8 mouse cellular contexts compared by ENCODE assay signal in genomic region chr15:92526731-92527130, GRCm38 (mm10).
DNase-seq lines count a peak whose midpoint lies in the region; ATAC-seq and TF ChIP-seq lines count a peak whose summit lies in the region.

No protein-coding gene starts in this region.

- H3K9me3 ChIP-seq in liver, postnatal 0 days (ENCODE audit: low read length) = no peaks in the 10 kb centered on the region
- H3K9me3 ChIP-seq in liver, embryonic 12.5 days (replicated peaks) = no peaks in the 10 kb centered on the region

- ATAC-seq in liver, postnatal 0 days = no peak
- no peak for ATAC-seq in liver, embryonic 12.5 days
- peak; percentile 57 for ATAC-seq in megakaryocyte progenitor cell, adult 5-6 weeks (replicated peaks; ENCODE audit: poor library complexity)

- no peaks in the 10 kb centered on the region for H3K27me3 ChIP-seq in liver, postnatal 0 days (ENCODE audit: insufficient read depth, low read length)
- no peaks in the 10 kb centered on the region for H3K27me3 ChIP-seq in liver, embryonic 12.5 days (replicated peaks)

- no peak overlapping the region for H3K9ac ChIP-seq in liver, postnatal 0 days (replicated peaks)
- H3K9ac ChIP-seq in liver, embryonic 12.5 days = no peak overlapping the region

- peak; percentile 64 for DNase-seq in embryo, embryonic 10.5 days (ENCODE audit: low spot score)
- DNase-seq in embryo, embryonic 11 days = no peak
- no peak for DNase-seq in liver, postnatal 0 days
- DNase-seq in WW6 (ENCODE audit: low read depth, low spot score) = peak; percentile 40
- no peak for DNase-seq in frontal cortex, postnatal 10 days (ENCODE audit: low spot score in 2 of 2)
- no peak for DNase-seq in right cerebral cortex, postnatal 10 days (ENCODE audit: low spot score in 2 of 2)

- TF ChIP-seq EP300 in liver, postnatal 0 days (IDR thresholded peaks at IDR 0.05; ENCODE audit: low read depth) = no peak

- peak; percentile 60 for TF ChIP-seq CTCF in liver, postnatal 0 days (IDR thresholded peaks at IDR 0.05; ENCODE audit: low read depth)

- no peaks in the 10 kb centered on the region for H3K4me1 ChIP-seq in liver, postnatal 0 days (ENCODE audit: insufficient read depth)
- no peaks in the 10 kb centered on the region for H3K4me1 ChIP-seq in liver, embryonic 12.5 days

- H3K4me2 ChIP-seq in liver, postnatal 0 days (ENCODE audit: low read depth, low read length) = no peak overlapping the region
- H3K4me2 ChIP-seq in liver, embryonic 12.5 days = no peak overlapping the region

- whole genome bisulfite sequencing in liver, postnatal 0 days (ENCODE audit: insufficient replicate concordance) = 64% methylated on average over 4 of the region's 4 CpGs
- 63% methylated on average over 4 of the region's 4 CpGs for WGBS in liver, embryonic 12.5 days (ENCODE audit: insufficient replicate concordance)

- no peak overlapping the region for H3K4me3 ChIP-seq in liver, postnatal 0 days (ENCODE audit: low read depth, low read length)
- no peak overlapping the region for H3K4me3 ChIP-seq in liver, embryonic 12.5 days

- no peaks in the 10 kb centered on the region for H3K36me3 ChIP-seq in liver, postnatal 0 days (replicated peaks; ENCODE audit: insufficient read depth, low read length)
- no peaks in the 10 kb centered on the region for H3K36me3 ChIP-seq in liver, embryonic 12.5 days

- H3K27ac ChIP-seq in liver, postnatal 0 days (ENCODE audit: low read depth) = no peak overlapping the region
- no peak overlapping the region for H3K27ac ChIP-seq in liver, embryonic 12.5 days

Comparison
In these comparisons a context has a peak if more than half of its experiments do, and no peak if none do; other contexts are left out.
1. DNase-seq: peak in embryo, embryonic 10.5 days (single experiment) and WW6 (single experiment); none in embryo, embryonic 11 days (single experiment), liver, postnatal 0 days (single experiment), frontal cortex, postnatal 10 days (0 of 2) and right cerebral cortex, postnatal 10 days (0 of 2).